Mouse (Mus musculus): ENCODE measurements at regions not wholly inside any gene's neighbourhood (a gene's known extent, or its start where the extent isn't known, plus 50 kb on each side); places are given as distances from the start of the nearest gene placed in this dataset.

GRCm38 (mm10) chr14:78395631-78396030 is 87.8 kb upstream of the Tnfsf11 start:
- Histone ChIP-seq H3K4me2 (ENCODE audit: low read length) (no peak overlapping the region), H3K9me3 (ENCODE audit: control insufficient read depth, low read length) (no peaks in the 10 kb centered on the region), H3K27me3 (ENCODE audit: control insufficient read depth, insufficient read depth, low read length) (no peaks in the 10 kb centered on the region), H3K27ac (replicated peaks in 1 of 2; ENCODE audit: control insufficient read depth in 1 of 2, insufficient read depth in 1 of 2, low read depth in 2 of 2, low read length in 2 of 2) (no peak overlapping the region), H3K4me3 (ENCODE audit: control insufficient read depth in 1 of 2, insufficient read depth in 1 of 2, low read depth in 1 of 2, low read length in 2 of 2) (no peak overlapping the region), H3K36me3 (ENCODE audit: control insufficient read depth, insufficient read depth, low read length) (no peaks in the 10 kb centered on the region), H3K9ac (ENCODE audit: low read length) (no peak overlapping the region), H3K4me1 (ENCODE audit: control insufficient read depth in 2 of 2, insufficient read depth in 2 of 2, low read length in 2 of 2) (no peaks in the 10 kb centered on the region)
- WGBS = 87% methylated on average over 6 of the region's 6 CpGs
- ATAC-seq (ENCODE audit: insufficient number of reproducible peaks, insufficient read depth, low FRiP score, low read depth) = no peak

GRCm38 (mm10) chr14:78387011-78387410 is 79.2 kb upstream of the Tnfsf11 start:
- Histone ChIP-seq H3K27ac (replicated peaks in 1 of 2; ENCODE audit: control insufficient read depth in 1 of 2, insufficient read depth in 1 of 2, low read depth in 2 of 2, low read length in 2 of 2) (no peak overlapping the region), H3K4me1 (ENCODE audit: control insufficient read depth in 2 of 2, insufficient read depth in 2 of 2, low read length in 2 of 2) (peaks cover 5 to 10% of the 10 kb centered on the region in 2 experiments; a peak in 3 of 4 replicates), H3K4me2 (ENCODE audit: low read length) (no peak overlapping the region), H3K9ac (ENCODE audit: low read length) (no peak overlapping the region), H3K9me3 (ENCODE audit: control insufficient read depth, low read length) (no peaks in the 10 kb centered on the region), H3K27me3 (ENCODE audit: control insufficient read depth, insufficient read depth, low read length) (no peaks in the 10 kb centered on the region), H3K4me3 (ENCODE audit: control insufficient read depth in 1 of 2, insufficient read depth in 1 of 2, low read depth in 1 of 2, low read length in 2 of 2) (no peak overlapping the region), H3K36me3 (ENCODE audit: control insufficient read depth, insufficient read depth, low read length) (no peaks in the 10 kb centered on the region)
- no peak for ATAC-seq (ENCODE audit: insufficient number of reproducible peaks, insufficient read depth, low FRiP score, low read depth)
- 74% methylated on average over 5 of the region's 5 CpGs for WGBS

- ATAC-seq (ENCODE audit: insufficient number of reproducible peaks, insufficient read depth, low FRiP score, low read depth) = no peak
- no peak overlapping the region for H3K4me2 ChIP-seq (ENCODE audit: low read length)
- no peak overlapping the region for H3K9ac ChIP-seq (ENCODE audit: low read length)
- no peaks in the 10 kb centered on the region for H3K36me3 ChIP-seq (ENCODE audit: control insufficient read depth, insufficient read depth, low read length)
- 81% methylated on average over 1 of the region's 1 CpGs for WGBS
- H3K4me1 ChIP-seq (ENCODE audit: control insufficient read depth in 2 of 2, insufficient read depth in 2 of 2, low read length in 2 of 2) = peaks cover 5 to 10% of the 10 kb centered on the region in 2 experiments; a peak in 3 of 4 replicates
- H3K4me3 ChIP-seq (ENCODE audit: control insufficient read depth in 1 of 2, insufficient read depth in 1 of 2, low read depth in 1 of 2, low read length in 2 of 2) = no peak overlapping the region
- no peaks in the 10 kb centered on the region for H3K27me3 ChIP-seq (ENCODE audit: control insufficient read depth, insufficient read depth, low read length)
- H3K27ac ChIP-seq (replicated peaks in 1 of 2; ENCODE audit: control insufficient read depth in 1 of 2, insufficient read depth in 1 of 2, low read depth in 2 of 2, low read length in 2 of 2) = no peak overlapping the region
- no peaks in the 10 kb centered on the region for H3K9me3 ChIP-seq (ENCODE audit: control insufficient read depth, low read length)
These were observed 76.5 kb upstream of the Tnfsf11 start for GRCm38 (mm10) chr14:78384370-78384769.

- H3K36me3 ChIP-seq (ENCODE audit: control insufficient read depth, insufficient read depth, low read length) = no peaks in the 10 kb centered on the region
- no peak overlapping the region for H3K9ac ChIP-seq (ENCODE audit: low read length)
- H3K9me3 ChIP-seq (ENCODE audit: control insufficient read depth, low read length) = no peaks in the 10 kb centered on the region
- no peak overlapping the region for H3K4me2 ChIP-seq (ENCODE audit: low read length)
- ATAC-seq (ENCODE audit: insufficient number of reproducible peaks, insufficient read depth, low FRiP score, low read depth) = peak; percentile 84
- 41% methylated on average over 8 of the region's 8 CpGs for WGBS
- no peak overlapping the region for H3K4me3 ChIP-seq (ENCODE audit: control insufficient read depth in 1 of 2, insufficient read depth in 1 of 2, low read depth in 1 of 2, low read length in 2 of 2)
- no peaks in the 10 kb centered on the region for H3K27me3 ChIP-seq (ENCODE audit: control insufficient read depth, insufficient read depth, low read length)
- peak overlapping the region; percentile 29 to 62; a peak in 3 of 4 replicates for H3K27ac ChIP-seq (replicated peaks in 1 of 2; ENCODE audit: control insufficient read depth in 1 of 2, insufficient read depth in 1 of 2, low read depth in 2 of 2, low read length in 2 of 2)
- H3K4me1 ChIP-seq (ENCODE audit: control insufficient read depth in 2 of 2, insufficient read depth in 2 of 2, low read length in 2 of 2) = peaks cover 5 to 10% of the 10 kb centered on the region in 2 experiments; a peak in 3 of 4 replicates
These were observed 75.4 kb upstream of the Tnfsf11 start for GRCm38 (mm10) chr14:78383256-78383709.

- Histone ChIP-seq H3K4me1 (ENCODE audit: control insufficient read depth in 2 of 2, insufficient read depth in 2 of 2, low read length in 2 of 2) (peaks cover 5 to 10% of the 10 kb centered on the region in 2 experiments; a peak in 3 of 4 replicates), H3K9me3 (ENCODE audit: control insufficient read depth, low read length) (no peaks in the 10 kb centered on the region), H3K36me3 (ENCODE audit: control insufficient read depth, insufficient read depth, low read length) (no peaks in the 10 kb centered on the region), H3K9ac (ENCODE audit: low read length) (no peak overlapping the region), H3K4me2 (ENCODE audit: low read length) (no peak overlapping the region), H3K27me3 (ENCODE audit: control insufficient read depth, insufficient read depth, low read length) (no peaks in the 10 kb centered on the region), H3K27ac (replicated peaks in 1 of 2; ENCODE audit: control insufficient read depth in 1 of 2, insufficient read depth in 1 of 2, low read depth in 2 of 2, low read length in 2 of 2) (no peak overlapping the region), H3K4me3 (ENCODE audit: control insufficient read depth in 1 of 2, insufficient read depth in 1 of 2, low read depth in 1 of 2, low read length in 2 of 2) (no peak overlapping the region)
- WGBS = 70% methylated on average over 4 of the region's 4 CpGs
- ATAC-seq (ENCODE audit: insufficient number of reproducible peaks, insufficient read depth, low FRiP score, low read depth) = no peak
These were observed 72.2 kb upstream of the Tnfsf11 start for GRCm38 (mm10) chr14:78380011-78380410.

- H3K4me1 ChIP-seq (ENCODE audit: control insufficient read depth in 2 of 2, insufficient read depth in 2 of 2, low read length in 2 of 2) = no peaks in the 10 kb centered on the region
- WGBS = 80% methylated on average over 5 of the region's 5 CpGs
- H3K4me2 ChIP-seq (ENCODE audit: low read length) = no peak overlapping the region
- ATAC-seq (ENCODE audit: insufficient number of reproducible peaks, insufficient read depth, low FRiP score, low read depth) = no peak
- H3K4me3 ChIP-seq (ENCODE audit: control insufficient read depth in 1 of 2, insufficient read depth in 1 of 2, low read depth in 1 of 2, low read length in 2 of 2) = no peak overlapping the region
- H3K27ac ChIP-seq (replicated peaks in 1 of 2; ENCODE audit: control insufficient read depth in 1 of 2, insufficient read depth in 1 of 2, low read depth in 2 of 2, low read length in 2 of 2) = no peak overlapping the region
- no peaks in the 10 kb centered on the region for H3K27me3 ChIP-seq (ENCODE audit: control insufficient read depth, insufficient read depth, low read length)
- no peaks in the 10 kb centered on the region for H3K36me3 ChIP-seq (ENCODE audit: control insufficient read depth, insufficient read depth, low read length)
- H3K9me3 ChIP-seq (ENCODE audit: control insufficient read depth, low read length) = no peaks in the 10 kb centered on the region
- H3K9ac ChIP-seq (ENCODE audit: low read length) = no peak overlapping the region
These were observed 68.7 kb upstream of the Tnfsf11 start for GRCm38 (mm10) chr14:78376591-78376990.

GRCm38 (mm10) chr14:78375746-78376495 is 68.1 kb upstream of the Tnfsf11 start:
- no peaks in the 10 kb centered on the region for H3K9me3 ChIP-seq (ENCODE audit: control insufficient read depth, low read length)
- ATAC-seq (ENCODE audit: insufficient number of reproducible peaks, insufficient read depth, low FRiP score, low read depth) = no peak
- 72% methylated on average over 3 of the region's 3 CpGs for WGBS
- no peak overlapping the region for H3K27ac ChIP-seq (replicated peaks in 1 of 2; ENCODE audit: control insufficient read depth in 1 of 2, insufficient read depth in 1 of 2, low read depth in 2 of 2, low read length in 2 of 2)
- H3K27me3 ChIP-seq (ENCODE audit: control insufficient read depth, insufficient read depth, low read length) = no peaks in the 10 kb centered on the region
- H3K36me3 ChIP-seq (ENCODE audit: control insufficient read depth, insufficient read depth, low read length) = no peaks in the 10 kb centered on the region
- H3K4me2 ChIP-seq (ENCODE audit: low read length) = no peak overlapping the region
- no peak overlapping the region for H3K4me3 ChIP-seq (ENCODE audit: control insufficient read depth in 1 of 2, insufficient read depth in 1 of 2, low read depth in 1 of 2, low read length in 2 of 2)
- H3K9ac ChIP-seq (ENCODE audit: low read length) = no peak overlapping the region
- H3K4me1 ChIP-seq (ENCODE audit: control insufficient read depth in 2 of 2, insufficient read depth in 2 of 2, low read length in 2 of 2) = no peaks in the 10 kb centered on the region

GRCm38 (mm10) chr14:78372102-78372501 is 64.3 kb upstream of the Tnfsf11 start:
- no peaks in the 10 kb centered on the region for H3K9me3 ChIP-seq (ENCODE audit: control insufficient read depth, low read length)
- H3K36me3 ChIP-seq (ENCODE audit: control insufficient read depth, insufficient read depth, low read length) = no peaks in the 10 kb centered on the region
- H3K9ac ChIP-seq (ENCODE audit: low read length) = no peak overlapping the region
- no peak overlapping the region for H3K4me2 ChIP-seq (ENCODE audit: low read length)
- peaks cover 0 to 3% of the 10 kb centered on the region in 2 experiments; a peak in 2 of 4 replicates for H3K4me1 ChIP-seq (ENCODE audit: control insufficient read depth in 2 of 2, insufficient read depth in 2 of 2, low read length in 2 of 2)
- H3K27ac ChIP-seq (replicated peaks in 1 of 2; ENCODE audit: control insufficient read depth in 1 of 2, insufficient read depth in 1 of 2, low read depth in 2 of 2, low read length in 2 of 2) = no peak overlapping the region
- 83% methylated on average over 1 of the region's 1 CpGs for WGBS
- no peaks in the 10 kb centered on the region for H3K27me3 ChIP-seq (ENCODE audit: control insufficient read depth, insufficient read depth, low read length)
- no peak overlapping the region for H3K4me3 ChIP-seq (ENCODE audit: control insufficient read depth in 1 of 2, insufficient read depth in 1 of 2, low read depth in 1 of 2, low read length in 2 of 2)
- ATAC-seq (ENCODE audit: insufficient number of reproducible peaks, insufficient read depth, low FRiP score, low read depth) = no peak
